Mouse (Mus musculus) thymus, postnatal 25 days (tissue): ENCODE measurements around the gene Fbxo17.

Experiments used
- DNase-seq: peaks from one replicate; pipeline ENCODE4 v3.0.0; 2022

The Fbxo17 gene

DNA sequence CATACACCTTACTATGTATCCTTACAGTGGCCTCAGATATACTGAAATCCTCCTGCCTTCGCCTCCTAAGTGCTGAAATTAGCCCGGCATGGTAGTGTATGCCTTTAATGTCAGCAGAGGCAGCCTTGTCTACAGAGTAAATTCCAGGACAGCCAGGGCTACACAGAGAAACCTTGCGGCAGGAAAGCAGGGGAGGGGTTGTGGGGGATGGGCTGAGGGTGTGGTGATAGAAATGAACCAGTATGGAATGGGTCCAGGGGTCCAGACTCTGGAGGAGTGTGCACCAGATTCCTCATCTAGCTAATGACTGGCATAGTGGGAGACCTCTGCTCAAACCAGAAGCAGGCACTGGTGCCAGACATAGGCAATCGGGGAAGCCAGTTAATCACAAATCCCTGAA, 2.6 kb downstream of the Fbxo17 start:
- no peak for DNase-seq

GRCm38 (mm10) chr7:28719650-28720049, 3.0 kb downstream of the Fbxo17 start:
- no peak for DNase-seq

DNA sequence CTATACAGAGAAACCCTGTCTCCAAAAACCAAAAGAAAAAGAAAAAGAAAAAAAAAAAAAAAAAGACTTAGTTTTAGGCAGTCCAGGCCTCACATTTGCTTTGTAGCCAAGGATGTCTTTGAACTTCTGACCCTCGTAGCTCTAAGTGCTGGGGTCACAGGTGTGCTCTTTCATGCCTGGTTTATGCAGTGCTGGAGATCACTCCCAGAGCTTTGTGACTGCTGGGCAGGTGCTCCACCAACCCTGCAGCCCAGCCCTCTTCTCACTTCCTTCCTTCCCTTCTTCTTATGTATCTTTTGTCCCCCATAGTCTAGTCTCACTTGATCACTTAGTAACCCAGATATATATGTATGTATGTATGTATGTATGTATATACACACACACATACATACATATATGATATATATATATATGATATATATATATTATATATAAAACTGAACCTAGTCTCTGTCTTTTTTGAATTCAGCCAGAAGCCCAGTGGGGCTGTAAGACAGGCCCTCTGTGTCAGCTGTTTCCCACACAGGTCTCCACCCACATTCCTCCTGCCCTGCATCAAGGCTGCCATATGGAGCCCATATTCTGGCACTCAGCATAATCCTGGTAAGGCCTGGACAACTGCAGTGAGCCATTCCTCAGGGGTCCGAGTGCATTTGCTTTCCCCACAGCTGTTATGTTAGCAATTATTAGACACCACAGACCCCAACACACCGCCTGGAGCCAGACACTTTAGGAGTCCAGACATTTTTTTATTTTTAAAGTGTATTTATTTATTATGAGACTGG, 4.3 kb downstream of the Fbxo17 start:
- DNase-seq = no peak

DNA sequence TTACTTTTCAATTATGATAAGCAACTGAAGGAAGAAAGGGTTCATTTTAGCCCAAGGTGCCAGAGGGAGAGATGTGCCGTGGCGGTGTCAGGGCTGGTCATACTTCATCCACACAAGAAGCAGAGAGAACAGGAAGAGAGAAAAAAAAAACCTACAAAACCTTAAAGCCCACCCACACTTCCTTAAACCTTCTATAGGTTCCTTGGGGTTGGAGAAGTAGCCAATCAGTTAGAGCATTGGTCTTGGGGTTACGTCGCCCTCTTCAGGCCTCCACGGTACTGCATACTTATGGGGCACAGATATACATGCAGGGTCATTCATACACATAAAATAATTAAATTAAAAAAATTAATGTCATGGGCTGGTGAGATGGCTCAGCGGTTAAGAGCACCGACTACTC, 5.5 kb downstream of the Fbxo17 start:
- no peak for DNase-seq

DNA sequence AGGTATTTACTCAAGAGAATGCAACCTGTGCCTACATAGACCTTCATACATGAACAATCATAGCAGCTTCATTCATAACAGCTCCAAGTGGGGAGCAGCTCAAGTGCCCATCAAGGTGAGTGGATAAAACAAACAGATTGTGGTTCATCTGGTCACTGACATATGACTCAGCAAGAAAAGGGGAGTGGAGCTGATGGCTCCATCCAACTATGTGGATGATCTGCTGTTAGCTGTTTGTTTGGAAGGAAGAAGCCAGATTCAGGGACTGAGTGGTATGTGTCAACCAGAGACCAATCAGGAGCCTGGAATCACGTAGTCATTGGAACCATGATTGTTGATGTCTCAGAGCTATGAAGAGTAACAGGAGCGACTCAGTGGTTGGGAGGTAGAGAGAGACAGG, 8.0 kb downstream of the Fbxo17 start:
- DNase-seq = no peak

GRCm38 (mm10) chr7:28726600-28726999, 10.0 kb downstream of the Fbxo17 start:
- DNase-seq = peak; percentile 80

- no peak for DNase-seq
These were observed 11.2 kb downstream of the Fbxo17 start for GRCm38 (mm10) chr7:28727649-28728340.

DNA sequence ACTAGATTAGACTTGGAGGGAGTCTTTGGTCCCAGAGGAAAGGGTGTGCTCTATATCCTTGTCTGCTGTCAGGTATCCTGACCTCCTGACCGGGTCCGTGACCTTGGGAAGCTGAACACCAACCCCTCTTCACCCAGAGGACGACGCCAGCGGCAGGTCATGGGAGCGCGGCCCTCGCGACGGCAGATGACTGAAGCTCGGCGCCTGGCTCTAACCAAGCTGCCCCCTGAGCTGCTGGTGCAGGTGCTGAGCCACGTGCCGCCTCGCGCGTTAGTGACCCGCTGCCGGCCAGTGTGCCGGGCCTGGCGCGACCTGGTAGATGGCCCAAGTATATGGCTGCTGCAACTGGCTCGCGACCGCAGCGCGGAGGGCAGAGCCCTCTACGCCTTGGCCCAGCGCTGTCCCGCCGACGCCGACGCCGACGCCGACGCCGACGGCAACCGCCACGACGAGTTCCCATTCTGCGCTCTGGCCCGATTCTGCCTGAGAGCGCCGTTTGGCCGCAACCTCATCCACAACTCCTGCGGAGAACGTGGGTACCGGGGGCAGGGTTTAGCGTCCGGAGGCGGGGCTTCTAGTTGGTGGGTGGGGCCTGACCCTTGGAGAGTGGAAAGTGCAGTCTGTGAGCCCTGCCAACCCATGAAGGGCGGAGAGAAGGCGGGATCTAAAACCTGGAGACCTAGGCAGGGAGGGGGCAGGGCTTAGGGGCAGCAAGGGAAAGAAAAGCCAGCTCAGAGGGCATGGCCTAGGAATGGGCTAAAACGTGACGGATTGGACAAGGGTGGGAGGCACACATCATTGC, 15.9 kb downstream of the Fbxo17 start:
- peak; percentile 83 for DNase-seq

DNA sequence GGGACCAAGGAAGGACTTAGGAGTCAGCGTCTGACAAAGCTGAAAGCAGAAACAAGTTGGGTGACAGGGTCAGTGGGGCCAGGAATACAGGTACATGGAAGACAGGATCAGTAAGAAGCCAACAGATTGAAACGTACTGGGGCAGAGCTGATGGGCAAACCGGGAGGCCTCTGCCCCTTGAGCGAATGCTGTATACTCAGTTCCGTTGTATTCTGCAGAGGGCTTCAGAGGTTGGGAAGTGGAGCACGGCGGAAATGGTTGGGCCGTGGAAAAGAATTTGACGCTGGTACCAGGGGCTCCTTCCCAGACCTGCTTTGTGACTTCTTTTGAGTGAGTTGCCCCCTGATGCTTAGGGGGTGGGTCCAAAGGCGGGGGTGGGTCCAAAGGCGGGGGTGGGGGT, 16.6 kb downstream of the Fbxo17 start:
- no peak for DNase-seq

- no peak for DNase-seq
These were observed 19.1 kb downstream of the Fbxo17 start for GRCm38 (mm10) chr7:28735701-28736100.

- no peak for DNase-seq
These were observed 23.2 kb downstream of the Fbxo17 start for GRCm38 (mm10) chr7:28739829-28740228.

GRCm38 (mm10) chr7:28740949-28741348, 24.3 kb downstream of the Fbxo17 start:
- DNase-seq = no peak

DNA sequence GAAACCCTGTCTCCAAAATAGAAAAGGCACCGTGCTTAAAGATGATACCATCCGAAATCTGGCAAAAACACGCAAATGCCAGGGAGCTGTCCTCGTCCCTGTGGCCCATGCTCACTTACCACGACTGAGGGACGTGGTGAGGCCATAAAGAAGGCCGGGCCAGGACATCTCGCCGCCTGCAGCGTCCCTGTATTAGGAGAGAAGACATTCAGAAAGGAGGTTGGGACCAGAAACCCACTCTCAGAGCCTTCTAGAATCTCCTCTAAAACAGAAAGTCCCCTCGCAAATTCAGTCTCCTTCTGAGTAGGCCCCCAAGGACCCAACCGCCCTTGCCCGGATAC, 24.7 kb downstream of the Fbxo17 start:
- DNase-seq = no peak

- peak; percentile 96 for DNase-seq
These were observed 25.3 kb downstream of the Fbxo17 start, which contains the start of the genes Mrps12 and Sars2 for GRCm38 (mm10) chr7:28741709-28742438. Mrps12 (minus strand) TSS chr7:28741820. Sars2 (plus strand) TSS chr7:28741992.

DNA sequence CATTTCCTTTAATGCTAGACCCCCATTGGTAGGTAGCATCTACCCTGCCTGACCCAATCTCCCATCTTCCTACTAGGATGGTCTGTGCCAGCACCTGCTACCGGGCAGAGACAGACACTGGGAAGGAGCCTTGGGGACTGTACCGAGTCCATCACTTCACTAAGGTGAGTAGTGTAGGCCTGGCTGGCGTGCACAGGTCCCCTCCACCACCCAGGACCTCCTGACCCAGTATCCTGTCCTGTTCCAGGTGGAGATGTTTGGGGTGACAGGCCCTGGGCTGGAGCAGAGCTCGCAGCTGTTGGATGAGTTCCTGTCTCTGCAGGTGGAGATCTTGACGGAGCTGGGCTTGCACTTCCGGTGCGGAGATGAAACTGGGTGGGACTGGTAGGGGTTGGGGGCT, 33.3 kb downstream of the Fbxo17 start:
- no peak for DNase-seq

DNA sequence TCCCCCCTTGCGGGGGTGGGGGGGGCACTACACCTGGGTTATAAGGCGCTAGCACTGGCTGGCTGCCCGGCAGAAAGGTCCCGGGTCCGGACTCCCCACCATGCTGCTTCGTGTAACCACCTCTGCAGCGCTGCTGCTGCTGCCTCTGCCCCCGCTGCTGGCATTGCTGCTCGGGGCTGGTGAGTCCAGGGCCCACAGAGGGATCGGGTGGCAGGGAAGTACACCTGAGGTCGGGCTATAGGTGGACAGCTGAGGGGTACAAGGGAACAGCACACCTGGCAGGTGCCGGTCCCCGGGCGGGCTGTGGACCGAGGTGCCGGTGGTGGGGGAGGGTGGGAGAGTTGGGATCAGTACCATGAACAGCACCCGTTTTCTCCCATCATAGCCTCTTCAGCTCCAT, 39.5 kb downstream of the Fbxo17 start, which contains the start of gene Ccer2:
Gene Ccer2, plus strand, starts transcription at position 96 of the 400 bp plus-strand sequence.
- no peak for DNase-seq

DNA sequence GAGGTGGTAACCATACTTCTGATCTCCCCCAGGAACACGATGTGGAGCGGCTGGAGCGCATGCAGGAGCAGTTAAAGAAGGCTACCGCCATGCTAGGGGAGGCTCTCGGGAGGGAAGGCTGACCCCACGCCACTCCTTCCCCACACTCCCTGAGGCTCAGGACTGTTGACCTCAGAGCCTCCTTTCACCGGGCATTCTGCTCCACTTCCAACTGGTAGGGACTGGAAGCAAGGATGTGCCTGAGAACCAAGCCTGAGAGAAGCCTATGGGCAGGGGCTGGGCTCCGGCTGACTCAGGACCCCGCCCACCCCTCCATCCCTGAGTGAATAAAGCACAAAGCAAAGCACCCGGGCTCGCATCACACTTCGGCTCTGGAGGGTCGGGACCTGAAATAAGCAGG, 42.0 kb downstream of the Fbxo17 start:
- no peak for DNase-seq

DNA sequence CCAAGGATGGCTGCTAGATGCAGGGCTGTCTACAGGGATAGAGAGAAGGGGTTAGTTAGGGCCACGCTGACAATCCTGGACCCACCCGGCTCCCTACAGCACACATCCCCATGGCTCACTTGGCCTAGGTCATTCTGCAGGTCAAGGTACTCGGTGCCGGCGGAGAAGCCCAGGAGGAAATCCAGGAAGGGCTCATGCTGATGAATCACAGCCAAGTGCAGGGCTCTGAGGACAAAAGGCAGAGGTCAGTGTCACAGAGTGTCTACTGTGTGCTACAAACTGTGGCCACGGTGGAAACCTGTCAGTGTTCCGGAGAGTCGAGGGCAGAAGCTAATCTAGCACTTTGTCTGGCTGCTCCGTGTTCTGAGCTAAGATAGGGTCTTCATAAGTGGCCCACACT, 45.3 kb downstream of the Fbxo17 start:
- no peak for DNase-seq

DNA sequence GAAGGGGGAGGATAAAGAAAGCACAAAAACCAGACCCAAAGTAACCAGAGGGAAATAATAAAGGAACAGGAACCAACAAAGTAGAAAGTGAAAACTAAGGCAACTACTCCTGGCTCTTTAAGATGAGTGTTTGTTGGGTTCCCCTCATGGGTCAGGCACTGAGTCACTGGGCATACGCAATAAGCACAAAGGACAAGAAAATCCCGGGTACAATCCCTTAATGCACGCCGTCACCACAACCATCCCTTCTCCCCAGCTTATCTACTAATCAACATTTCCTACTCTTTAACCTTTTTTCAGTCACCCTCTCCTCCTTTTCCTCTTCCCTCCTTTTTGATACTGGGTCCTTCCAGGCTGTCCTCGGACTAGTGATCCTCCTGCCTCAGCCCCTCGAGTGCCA, 48.6 kb downstream of the Fbxo17 start:
- no peak for DNase-seq

DNA sequence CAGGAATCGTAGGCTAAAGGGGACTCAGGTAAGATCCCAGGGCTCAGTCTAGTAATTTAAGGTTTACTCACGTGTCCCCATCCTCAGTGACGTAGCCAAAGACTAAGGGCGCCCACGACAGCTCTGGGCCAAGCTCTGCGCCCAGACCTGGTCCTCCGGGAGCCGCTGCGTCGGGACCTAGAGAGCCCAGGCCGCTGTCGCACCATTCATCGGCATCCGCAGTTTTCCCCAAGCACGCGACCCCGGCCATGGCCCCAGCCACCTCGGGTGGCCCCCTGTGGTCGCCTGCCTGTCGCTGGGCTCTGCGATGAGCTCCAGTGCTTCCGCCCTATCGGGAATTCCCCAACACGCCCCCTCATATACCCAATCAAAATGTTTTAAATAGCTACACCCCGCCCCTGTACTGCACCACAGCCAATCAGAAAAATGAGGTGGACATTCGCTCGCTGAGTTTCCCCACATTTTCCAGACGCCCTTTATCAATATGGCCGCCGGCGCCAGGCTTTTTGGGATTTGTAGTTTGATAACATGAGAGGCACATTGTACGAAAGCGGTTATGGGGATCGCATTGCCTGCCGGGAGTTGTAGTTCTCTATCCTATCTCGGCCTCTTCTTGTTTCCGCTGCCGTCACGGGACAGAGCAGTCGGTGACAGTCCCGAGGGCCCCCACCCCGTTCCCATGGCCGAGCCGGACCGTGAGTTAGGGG, 49.7 kb downstream of the Fbxo17 start, which contains the start of gene Sirt2:
Gene Sirt2, plus strand, starts transcription at position 563 of the 707 bp plus-strand sequence.
- peak; percentile 96 for DNase-seq

- no peak for DNase-seq
These were observed 50.3 kb downstream of the Fbxo17 start for GRCm38 (mm10) chr7:28766910-28767309.

DNA sequence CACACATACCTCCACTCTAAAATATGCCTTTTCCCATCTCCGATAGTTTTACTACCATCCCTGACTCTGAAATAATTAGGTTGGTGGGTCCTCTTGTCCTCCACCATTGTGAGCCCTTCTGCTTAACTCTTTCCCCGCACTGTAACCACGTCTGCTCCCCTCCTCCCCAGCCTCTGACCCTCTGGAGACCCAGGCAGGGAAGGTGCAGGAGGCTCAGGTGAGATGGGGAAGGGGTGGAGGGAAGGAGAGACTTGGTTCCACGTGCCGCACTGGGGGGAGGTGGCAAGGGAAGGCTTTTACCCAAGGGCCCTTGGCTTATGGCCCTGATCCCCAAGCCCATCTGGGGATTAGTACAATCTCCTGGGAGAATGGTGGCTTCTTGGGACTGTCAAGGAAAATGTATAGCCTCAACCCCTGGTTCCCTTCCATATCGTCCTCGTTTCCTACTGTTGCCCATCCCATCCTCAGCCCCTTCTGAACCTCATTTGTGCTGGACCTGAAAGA, 50.9 kb downstream of the Fbxo17 start, which contains the start of gene Nfkbib:
Gene Nfkbib, minus strand, starts transcription at position 51 of the 504 bp plus-strand sequence.
- DNase-seq = no peak
